Mouse (Mus musculus): Measurements from ENCODE around the gene Elf3. TPM values are rescaled to one million over a fixed set of nuclear protein-coding genes. Genes with fewer than 3 reads are reported as not detected.

Elf3 gene
- polyA plus RNA-seq (2012; rRNA removed), result 0.15 and 0.20 TPM in 2 replicates

GRCm38 (mm10) chr1:135258380-135259127 lies at the start of gene Elf3:
TSS of gene Elf3 (minus strand) at chr1:135258568.
- DNase-seq (ENCODE audit: low read depth), result peak; percentile 75
- TF ChIP-seq CTCF (IDR thresholded peaks at IDR 0.05; ENCODE audit: borderline replicate concordance, extremely low read depth, insufficient read depth, insufficient read length), result no peak
- no peak for TF ChIP-seq POLR2A (IDR thresholded peaks at IDR 0.05; ENCODE audit: borderline replicate concordance, extremely low read depth, insufficient read depth, insufficient read length, poor library complexity, severe bottlenecking)

- TF ChIP-seq CTCF (IDR thresholded peaks at IDR 0.05; ENCODE audit: borderline replicate concordance, extremely low read depth, insufficient read depth, insufficient read length) (no peak), POLR2A (IDR thresholded peaks at IDR 0.05; ENCODE audit: borderline replicate concordance, extremely low read depth, insufficient read depth, insufficient read length, poor library complexity, severe bottlenecking) (no peak)
- peak; percentile 31 for DNase-seq (ENCODE audit: low read depth)
Observed at GRCm38 (mm10) chr1:135290908-135291307, 32.5 kb upstream of the Elf3 start.

- no peak for DNase-seq (ENCODE audit: low read depth)
- no peak for TF ChIP-seq POLR2A (IDR thresholded peaks at IDR 0.05; ENCODE audit: borderline replicate concordance, extremely low read depth, insufficient read depth, insufficient read length, poor library complexity, severe bottlenecking)
- TF ChIP-seq CTCF (IDR thresholded peaks at IDR 0.05; ENCODE audit: borderline replicate concordance, extremely low read depth, insufficient read depth, insufficient read length), result no peak
Observed at GRCm38 (mm10) chr1:135286311-135286710, 27.9 kb upstream of the Elf3 start.

- TF ChIP-seq POLR2A (IDR thresholded peaks at IDR 0.05; ENCODE audit: borderline replicate concordance, extremely low read depth, insufficient read depth, insufficient read length, poor library complexity, severe bottlenecking), result peak; percentile 85
- no peak for TF ChIP-seq CTCF (IDR thresholded peaks at IDR 0.05; ENCODE audit: borderline replicate concordance, extremely low read depth, insufficient read depth, insufficient read length)
- peak; percentile 88 for DNase-seq (ENCODE audit: low read depth)
Observed at GRCm38 (mm10) chr1:135283826-135284291, 25.5 kb upstream of the Elf3 start, which contains the start of gene Rnpep. TSS of gene Rnpep (minus strand) at chr1:135284084.

- peak; percentile 82 for DNase-seq (ENCODE audit: low read depth)
- TF ChIP-seq CTCF (IDR thresholded peaks at IDR 0.05; ENCODE audit: borderline replicate concordance, extremely low read depth, insufficient read depth, insufficient read length) (no peak), POLR2A (IDR thresholded peaks at IDR 0.05; ENCODE audit: borderline replicate concordance, extremely low read depth, insufficient read depth, insufficient read length, poor library complexity, severe bottlenecking) (no peak)
Observed at GRCm38 (mm10) chr1:135283287-135283825, 25.0 kb upstream of the Elf3 start.

GRCm38 (mm10) chr1:135282536-135283286 lies 24.3 kb upstream of the Elf3 start:
- TF ChIP-seq POLR2A (IDR thresholded peaks at IDR 0.05; ENCODE audit: borderline replicate concordance, extremely low read depth, insufficient read depth, insufficient read length, poor library complexity, severe bottlenecking), result no peak
- no peak for TF ChIP-seq CTCF (IDR thresholded peaks at IDR 0.05; ENCODE audit: borderline replicate concordance, extremely low read depth, insufficient read depth, insufficient read length)
- DNase-seq (ENCODE audit: low read depth), result peak; percentile 44

GRCm38 (mm10) chr1:135281841-135282240 lies 23.5 kb upstream of the Elf3 start:
- no peak for DNase-seq (ENCODE audit: low read depth)
- no peak for TF ChIP-seq POLR2A (IDR thresholded peaks at IDR 0.05; ENCODE audit: borderline replicate concordance, extremely low read depth, insufficient read depth, insufficient read length, poor library complexity, severe bottlenecking)
- no peak for TF ChIP-seq CTCF (IDR thresholded peaks at IDR 0.05; ENCODE audit: borderline replicate concordance, extremely low read depth, insufficient read depth, insufficient read length)

- peak; percentile 81 for DNase-seq (ENCODE audit: low read depth)
- no peak for TF ChIP-seq CTCF (IDR thresholded peaks at IDR 0.05; ENCODE audit: borderline replicate concordance, extremely low read depth, insufficient read depth, insufficient read length)
- TF ChIP-seq POLR2A (IDR thresholded peaks at IDR 0.05; ENCODE audit: borderline replicate concordance, extremely low read depth, insufficient read depth, insufficient read length, poor library complexity, severe bottlenecking), result no peak
Observed at GRCm38 (mm10) chr1:135280646-135281045, 22.3 kb upstream of the Elf3 start.

GRCm38 (mm10) chr1:135271371-135271770 lies 13.0 kb upstream of the Elf3 start:
- no peak for DNase-seq (ENCODE audit: low read depth)
- TF ChIP-seq CTCF (IDR thresholded peaks at IDR 0.05; ENCODE audit: borderline replicate concordance, extremely low read depth, insufficient read depth, insufficient read length) (no peak), POLR2A (IDR thresholded peaks at IDR 0.05; ENCODE audit: borderline replicate concordance, extremely low read depth, insufficient read depth, insufficient read length, poor library complexity, severe bottlenecking) (no peak)

GRCm38 (mm10) chr1:135267663-135268446 lies 9.5 kb upstream of the Elf3 start:
- DNase-seq (ENCODE audit: low read depth), result no peak
- TF ChIP-seq POLR2A (IDR thresholded peaks at IDR 0.05; ENCODE audit: borderline replicate concordance, extremely low read depth, insufficient read depth, insufficient read length, poor library complexity, severe bottlenecking), result no peak
- TF ChIP-seq CTCF (IDR thresholded peaks at IDR 0.05; ENCODE audit: borderline replicate concordance, extremely low read depth, insufficient read depth, insufficient read length), result no peak

All from brain, embryonic 14.5 days (tissue).